Mouse (Mus musculus) left cerebral cortex, postnatal 14 days (tissue): Measurements from ENCODE around the gene Spaca3. TPM values are rescaled to one million over a fixed set of nuclear protein-coding genes. Genes with fewer than 3 reads are reported as not detected.

ENCODE experiments used
- DNase-seq, 2 experiments: peaks; one replicate each; pipeline ENCODE4 v3.0.0; 2021 to 2022; ENCODE audit warnings: low spot score in 2 of 2, mixed read lengths in 1 of 2
- intact Hi-C: fragments of 180-260 bp; cut with DNase I; formaldehyde crosslinking; loops from one replicate; pipeline ENCODE4 v1.15.1; 2025
- total RNA-seq, 2 experiments: library from RNA; stranded (reverse); gene quantifications; 2 replicates each; pipeline ENCODE4 v1.2.3; 2021

Spaca3 gene
- total RNA-seq, 2 experiments from 2014 or later: not detected

GRCm38 (mm10) chr11:80854908-80855307 lies 3.3 kb upstream of the Spaca3 start:
- no peak for DNase-seq
- intact Hi-C loops: no loop called here

DNA sequence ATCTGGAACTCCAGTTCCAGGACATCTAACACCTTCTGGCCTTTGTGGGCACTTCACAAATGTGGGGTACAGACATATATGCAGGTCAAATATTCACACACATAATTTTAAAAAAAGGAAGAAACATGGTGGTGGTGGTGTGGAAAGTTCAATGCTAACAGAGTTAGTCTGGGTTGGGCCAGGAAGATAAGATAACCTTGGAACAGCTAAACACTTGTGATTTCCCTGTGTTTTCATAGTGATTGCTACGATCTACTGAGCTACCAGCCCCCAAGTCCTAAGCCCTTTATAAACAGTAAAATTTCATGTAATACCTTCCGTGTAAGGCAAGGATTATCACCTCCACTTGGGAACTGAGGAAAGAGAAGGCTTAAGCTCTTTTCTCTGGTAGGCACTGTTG lies 1.3 kb upstream of the Spaca3 start:
- DNase-seq: no peak

DNA sequence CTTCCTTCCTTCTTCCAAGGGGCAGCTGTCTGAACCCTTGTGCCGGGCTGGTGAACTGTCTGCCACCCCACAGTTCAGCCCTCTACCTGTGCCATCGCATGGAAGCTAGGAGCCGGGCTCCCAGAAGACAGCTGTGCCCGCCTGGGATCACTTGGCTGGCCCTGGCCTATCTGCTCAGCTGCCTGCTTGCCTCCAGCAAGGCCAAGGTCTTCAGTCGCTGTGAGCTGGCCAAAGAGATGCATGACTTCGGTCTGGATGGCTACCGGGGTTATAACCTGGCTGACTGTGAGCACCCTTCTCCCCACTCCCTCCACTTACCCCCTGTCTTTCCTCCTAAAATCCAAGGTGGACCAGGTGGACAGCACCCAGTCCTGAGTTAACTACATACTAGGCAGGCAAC lies 4.8 kb downstream of the Spaca3 start:
- intact Hi-C loops: no loop called here

More for the DNA sequence above, 1.3 kb upstream of the Spaca3 start:
- intact Hi-C loops: no loop called here

DNA sequence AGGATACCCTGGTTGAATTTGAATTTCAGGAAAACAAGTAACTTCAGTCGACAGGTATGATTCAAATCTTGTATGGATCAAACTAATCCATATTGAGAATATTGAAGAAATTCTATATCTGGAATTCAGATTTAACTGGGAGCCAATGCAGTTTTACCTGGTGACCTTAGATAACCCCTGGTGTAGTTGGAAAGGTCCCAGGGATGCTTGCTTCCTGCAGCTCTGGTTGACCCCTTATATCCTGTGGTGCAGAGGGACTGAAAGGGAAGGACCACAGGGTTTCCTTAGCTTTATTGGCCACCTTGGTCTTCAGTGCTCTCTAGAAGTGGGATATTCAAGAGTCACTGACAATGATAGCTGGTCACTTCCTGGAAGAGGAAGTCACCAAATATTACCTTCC lies 9.9 kb downstream of the Spaca3 start:
- no peak for DNase-seq
- intact Hi-C loops: no loop called here

More for the DNA sequence above, 4.8 kb downstream of the Spaca3 start:
- no peak for DNase-seq

GRCm38 (mm10) chr11:80872509-80873474 lies 14.6 kb downstream of the Spaca3 start:
- DNase-seq: peak in 1 of 2 experiments; percentile 37
- intact Hi-C loops: no loop called here

DNA sequence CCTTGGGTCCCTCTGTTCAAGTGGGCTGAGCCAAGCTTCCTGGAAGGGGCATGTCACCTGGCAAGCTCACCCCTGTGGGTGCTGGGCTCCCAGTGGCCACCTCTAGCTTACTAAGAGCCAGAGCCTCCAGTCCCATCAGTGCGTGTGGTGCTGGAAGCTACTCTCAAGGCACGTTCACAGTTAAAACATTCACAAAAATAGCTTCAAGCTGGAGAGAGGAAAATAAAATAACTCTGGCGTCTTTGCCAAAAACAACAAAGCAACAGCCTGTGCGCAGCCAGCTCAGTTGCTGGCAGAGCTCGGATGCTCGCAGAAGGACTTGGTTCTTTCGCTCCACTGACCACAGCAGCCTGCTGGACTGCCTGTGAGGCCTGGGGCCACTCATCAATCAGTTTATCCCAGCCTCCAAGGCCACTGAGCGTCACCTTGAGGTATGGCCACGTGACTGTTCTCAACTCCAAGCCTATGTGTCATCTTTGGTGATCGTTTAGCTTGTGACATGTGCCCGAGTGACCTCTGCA lies 19.0 kb downstream of the Spaca3 start:
- intact Hi-C loops: no loop called here
- DNase-seq: peak; percentile 60 to 76

- DNase-seq: no peak
- intact Hi-C loops: no loop called here
Measured at GRCm38 (mm10) chr11:80878026-80878425, 19.9 kb downstream of the Spaca3 start.

- intact Hi-C loops: no loop called here
- DNase-seq: peak in 1 of 2 experiments; percentile 43
Measured at GRCm38 (mm10) chr11:80882229-80882810, 24.2 kb downstream of the Spaca3 start.

- DNase-seq: peak in 1 of 2 experiments; percentile 45
- intact Hi-C loops: no loop called here
Measured at GRCm38 (mm10) chr11:80884521-80885231, 26.5 kb downstream of the Spaca3 start.

DNA sequence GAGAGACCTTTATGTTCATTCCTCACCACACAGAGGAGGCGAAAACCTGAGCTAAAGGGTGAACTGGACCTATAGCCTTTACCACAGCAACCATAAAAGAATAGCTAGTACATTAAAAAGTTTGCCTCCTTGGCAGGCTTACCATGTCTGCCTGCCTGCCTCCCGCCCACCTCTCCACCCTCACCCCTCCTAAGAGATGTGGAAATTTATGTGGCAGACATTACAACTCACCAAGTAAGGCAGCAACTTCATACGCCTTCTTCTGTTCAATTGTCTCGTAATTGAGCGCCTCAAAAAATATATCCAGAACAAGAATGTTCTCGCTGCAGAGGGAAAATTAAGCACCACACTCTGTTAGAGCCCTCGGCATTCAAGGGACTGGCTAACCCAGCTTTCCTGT lies 28.2 kb downstream of the Spaca3 start:
- DNase-seq: no peak
- intact Hi-C loops: no loop called here

- intact Hi-C loops: no loop called here
Measured at GRCm38 (mm10) chr11:80887021-80887420, 28.9 kb downstream of the Spaca3 start.

DNA sequence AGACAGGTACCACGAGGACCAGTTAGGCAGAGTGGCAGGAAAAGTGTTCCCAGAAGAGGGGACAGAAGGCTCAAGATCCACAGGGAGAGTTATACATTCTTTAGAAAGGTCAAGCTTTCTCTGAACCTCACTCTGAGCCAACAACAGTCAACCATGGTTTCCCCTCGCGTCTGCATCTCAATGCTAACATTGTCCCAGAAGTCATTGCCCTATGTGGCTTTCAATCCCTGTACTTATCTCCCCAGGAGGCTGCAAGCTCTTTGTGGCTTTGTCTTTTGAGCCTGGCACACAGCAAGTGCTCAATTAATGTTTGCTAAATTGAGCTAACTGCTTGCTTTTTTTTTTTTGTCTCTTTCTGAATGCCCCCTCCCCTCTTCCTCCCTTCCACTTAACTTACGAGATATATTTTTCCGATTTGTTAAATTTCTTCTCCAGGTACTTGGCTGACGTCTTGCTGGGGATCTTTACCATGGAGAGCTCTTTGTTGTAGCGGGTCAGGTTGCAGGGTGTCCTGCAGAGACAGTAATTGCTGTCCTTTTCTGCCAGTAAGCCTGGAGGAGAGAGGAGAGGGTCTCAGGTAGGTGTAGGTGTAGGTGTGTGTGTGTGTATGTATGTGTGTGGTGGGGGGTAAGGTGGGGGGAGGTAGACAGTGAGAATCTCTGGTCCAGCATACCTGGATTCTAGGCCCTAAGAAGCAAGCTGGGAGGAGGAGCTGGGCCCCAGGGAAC lies 31.3 kb downstream of the Spaca3 start:
- no peak for DNase-seq
- intact Hi-C loops: no loop called here

More at GRCm38 (mm10) chr11:80887021-80887420, 28.9 kb downstream of the Spaca3 start:
- DNase-seq: no peak

DNA sequence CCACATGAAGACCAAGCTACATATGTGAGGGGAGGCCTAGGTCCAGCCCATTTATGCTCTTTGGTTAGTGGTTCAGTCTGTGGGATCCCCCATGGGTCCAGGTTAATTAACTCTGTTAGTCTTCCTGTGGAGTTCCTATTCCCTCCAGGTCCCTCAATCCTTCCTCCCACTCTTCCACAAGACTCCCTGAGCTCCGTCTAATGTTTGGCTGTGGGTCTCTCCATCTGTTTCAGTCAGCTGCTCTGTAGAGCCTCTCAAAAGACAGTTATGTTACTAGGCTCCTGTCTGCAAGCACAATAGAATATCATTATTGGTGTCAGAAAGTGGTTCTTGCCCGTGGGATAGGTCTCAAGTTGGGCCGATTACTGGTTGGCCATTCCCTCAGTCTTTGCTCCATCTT lies 37.7 kb downstream of the Spaca3 start:
- no peak for DNase-seq
- intact Hi-C loops: no loop called here

DNA sequence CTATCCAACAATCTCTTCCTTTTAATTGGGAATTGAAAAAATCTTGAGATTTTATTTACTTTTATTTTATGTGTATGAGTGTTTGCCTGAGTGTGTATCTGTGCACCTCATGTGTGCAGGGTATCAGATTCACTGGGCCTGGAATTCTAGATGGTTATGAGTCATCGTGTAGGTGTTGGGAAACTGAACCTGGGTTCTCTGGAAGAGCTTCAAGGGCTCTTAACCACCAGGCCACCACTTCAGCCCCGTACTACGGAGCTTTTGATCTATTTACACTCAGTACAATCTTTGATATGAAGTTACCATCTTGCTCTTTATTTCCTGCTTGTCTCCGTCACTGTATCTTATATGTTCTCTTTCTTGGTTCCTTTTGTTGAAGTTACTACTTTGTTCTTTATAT lies 42.4 kb downstream of the Spaca3 start:
- no peak for DNase-seq
- intact Hi-C loops: no loop called here

GRCm38 (mm10) chr11:80902664-80903063 lies 44.5 kb downstream of the Spaca3 start:
- intact Hi-C loops: no loop called here
- DNase-seq: no peak

- DNase-seq: no peak
- intact Hi-C loops: no loop called here
Measured at GRCm38 (mm10) chr11:80903426-80903825, 45.3 kb downstream of the Spaca3 start.

- intact Hi-C loops: no loop called here
- DNase-seq: no peak
Measured at GRCm38 (mm10) chr11:80904559-80904958, 46.4 kb downstream of the Spaca3 start.

GRCm38 (mm10) chr11:80906456-80906855 lies 48.3 kb downstream of the Spaca3 start:
- DNase-seq: peak; percentile 70 to 78
- intact Hi-C loops: loop anchor here (5.0 kb wide), 1 partner anchor 246 kb away; no protein-coding TSS in a partner anchor

- intact Hi-C loops: loop anchor here (5.0 kb wide), 1 partner anchor 244 kb away; no protein-coding TSS in a partner anchor
- DNase-seq: peak in 1 of 2 experiments; percentile 23
Measured at GRCm38 (mm10) chr11:80907820-80908219, 49.7 kb downstream of the Spaca3 start.
